Mouse (Mus musculus): Measurements from ENCODE around the gene Tmem63c. TPM values are rescaled to one million over a fixed set of nuclear protein-coding genes. Genes with fewer than 3 reads are reported as not detected.

The Tmem63c gene
- total and polyA plus RNA-seq, 3 experiments: 1.3 to 2.4 (median 1.8) TPM

DNA sequence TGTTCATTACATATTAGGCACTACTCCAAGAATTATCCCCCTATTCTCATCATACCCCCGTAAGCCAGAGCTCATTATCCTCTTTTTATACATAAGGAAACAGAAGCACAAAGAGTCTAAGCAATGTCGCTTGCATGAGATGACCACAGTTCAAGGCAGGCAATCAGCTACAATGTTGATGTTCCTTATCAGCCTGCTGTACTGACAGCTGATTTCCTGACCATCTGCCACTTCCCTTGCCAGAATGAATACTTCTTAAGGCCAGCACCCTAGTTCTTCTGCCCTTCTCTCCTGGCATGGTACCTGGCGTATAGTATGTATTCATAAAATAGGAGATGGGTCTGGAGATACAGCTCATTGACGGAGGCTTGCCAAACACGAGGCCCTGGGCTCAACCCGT, 111.1 kb downstream of the Tmem63c start:
- no peak for DNase-seq

DNA sequence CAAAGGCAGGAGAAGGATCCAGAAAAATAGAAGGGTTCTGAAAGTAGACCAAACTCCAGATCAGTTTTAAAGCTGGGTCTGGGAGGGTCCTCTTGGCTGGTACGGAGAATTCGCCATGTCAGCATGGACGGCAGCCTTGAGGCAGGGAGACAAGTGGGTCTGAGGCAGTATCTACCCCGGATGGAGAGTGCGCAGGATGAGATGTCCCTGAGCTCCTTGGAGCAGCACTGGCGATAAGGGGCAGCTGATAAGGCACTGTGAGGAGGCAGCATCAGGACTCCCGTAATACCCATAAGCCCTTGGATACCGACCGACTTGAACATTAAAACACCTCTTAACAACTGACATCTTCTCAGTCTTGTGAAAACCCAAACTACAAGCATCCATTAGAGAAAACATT, 111.6 kb downstream of the Tmem63c start:
- no peak for DNase-seq

DNA sequence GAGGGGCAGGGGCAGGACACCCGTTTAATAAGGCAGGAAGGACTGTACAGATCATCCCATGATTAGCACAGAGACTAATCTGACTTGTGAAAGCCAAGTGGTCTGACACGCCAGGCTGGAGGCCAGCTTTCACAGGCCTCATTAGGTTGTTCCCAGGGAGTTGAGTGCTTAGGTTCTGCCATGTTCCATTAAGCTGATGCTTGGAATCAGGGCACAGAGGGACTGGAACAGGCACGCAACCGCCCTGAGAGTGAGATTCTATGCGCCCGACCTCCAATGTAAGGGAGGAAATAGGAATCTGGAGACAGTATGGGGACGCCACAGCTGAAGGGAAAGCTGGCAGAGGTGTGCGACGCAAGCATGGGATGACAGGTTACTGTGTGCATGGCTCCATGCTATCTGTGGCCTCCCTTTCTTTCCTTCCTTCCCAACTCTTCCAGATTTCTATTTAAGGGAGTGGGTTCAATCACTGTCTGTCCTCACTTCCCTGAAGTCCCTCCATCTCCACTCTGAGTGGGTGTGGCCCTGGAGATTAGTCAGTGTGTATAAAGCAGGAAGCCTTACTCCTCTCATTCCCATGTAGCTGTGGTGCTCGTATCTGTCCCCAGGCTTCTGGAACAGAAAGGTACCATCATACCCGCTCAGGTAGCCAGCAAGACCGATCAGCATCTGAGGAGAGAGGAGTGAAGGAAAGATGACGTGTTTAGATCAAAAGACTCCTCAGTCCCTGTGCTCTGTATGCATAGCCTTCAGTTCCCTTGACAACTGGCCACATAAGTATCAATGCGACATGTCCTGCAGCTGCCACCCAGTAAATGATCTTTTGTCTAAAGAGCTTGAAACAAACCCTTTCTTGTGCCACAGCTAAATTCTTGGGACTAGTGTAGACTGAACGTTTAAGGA, 116.5 kb downstream of the Tmem63c start:
- no peak for DNase-seq

DNA sequence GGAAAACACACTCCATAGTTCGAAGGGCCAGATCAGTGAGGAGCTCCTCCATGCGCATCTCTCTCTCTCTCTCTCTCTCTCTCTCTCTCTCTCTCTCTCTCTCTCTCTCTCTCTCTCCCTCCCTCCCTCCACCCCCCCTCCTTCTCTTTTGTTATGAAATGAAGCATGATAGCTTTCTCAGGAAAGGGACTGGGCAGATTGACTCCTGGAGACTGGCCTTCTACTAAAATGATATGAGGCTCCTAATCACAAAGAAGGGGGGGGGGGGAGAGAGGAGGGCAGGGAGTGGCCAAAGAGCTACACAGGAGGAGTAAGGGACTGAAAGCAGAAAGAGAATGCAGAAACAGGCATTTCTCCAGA, 117.2 kb downstream of the Tmem63c start:
- no peak for DNase-seq

DNA sequence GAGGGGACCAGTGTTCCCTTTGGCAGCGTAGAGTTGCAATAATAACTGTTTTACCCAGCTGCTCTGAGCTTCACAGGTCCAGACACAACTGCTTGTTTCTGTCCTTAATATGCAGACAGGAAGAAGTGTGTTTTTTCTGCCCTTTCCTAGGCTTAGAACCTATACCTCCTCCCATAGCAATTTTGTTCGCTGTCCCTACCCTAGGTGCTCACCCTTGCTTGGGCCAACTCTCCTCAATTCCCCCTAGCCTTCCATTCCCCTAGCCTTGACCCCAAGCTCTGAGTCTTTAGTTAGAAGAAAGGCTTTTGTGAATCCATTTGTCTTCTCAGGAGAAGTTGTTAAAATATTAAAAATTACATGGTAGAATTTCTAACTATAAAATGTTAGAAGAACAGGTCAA, 117.6 kb downstream of the Tmem63c start:
- no peak for DNase-seq

Small RNA genes within 50 kb of the gene (microRNA-seq; reads per million reads assigned to microRNA genes)
- gene Gm25847: 0 reads per million in 2 experiments

Other genes starting within 250 kb of the Tmem63c start
- 10 to 100 TPM; 51.1 to 79.5 TPM for gene Irf2bpl, start 136.5 kb upstream of the Tmem63c start, total RNA-seq (2021)
- gene Irf2bpl, start 136.5 kb upstream of the Tmem63c start, polyA plus RNA-seq (2012; rRNA removed): 121 and 122 TPM in 2 replicates
- gene Cipc, start 74.3 kb upstream of the Tmem63c start, total RNA-seq (2021): 10 to 100 TPM; 17.9 to 29.3 TPM
- 38.5 and 39.8 TPM in 2 replicates for gene Cipc, start 74.3 kb upstream of the Tmem63c start, polyA plus RNA-seq (2012; rRNA removed)
- 1 to 10 TPM; 1.2 to 1.4 TPM for gene Zdhhc22, start 30.9 kb upstream of the Tmem63c start, total RNA-seq (2021)
- 3.1 and 5.2 TPM in 2 replicates for gene Zdhhc22, start 30.9 kb upstream of the Tmem63c start, polyA plus RNA-seq (2012; rRNA removed)
- gene Ngb, start 81.2 kb downstream of the Tmem63c start, total RNA-seq (2021): 1 to 10 TPM; 1.9 to 2.3 TPM
- gene Ngb, start 81.2 kb downstream of the Tmem63c start, polyA plus RNA-seq (2012; rRNA removed): 4.0 and 7.9 TPM in 2 replicates
- gene Gstz1, start 125.8 kb downstream of the Tmem63c start, total RNA-seq (2021): 100 to 1,000 TPM; 133 to 179 TPM
- 93.7 and 100 TPM in 2 replicates for gene Gstz1, start 125.8 kb downstream of the Tmem63c start, polyA plus RNA-seq (2012; rRNA removed)
- 10 to 100 TPM; 13.0 to 13.5 TPM for gene Pomt2, start 126.6 kb downstream of the Tmem63c start, total RNA-seq (2021)
- 12.7 and 13.6 TPM in 2 replicates for gene Pomt2, start 126.6 kb downstream of the Tmem63c start, polyA plus RNA-seq (2012; rRNA removed)
- gene Samd15, start 178.4 kb downstream of the Tmem63c start, total RNA-seq (2021): 1 to 10 TPM; 1.8 to 2.9 TPM
- gene Samd15, start 178.4 kb downstream of the Tmem63c start, polyA plus RNA-seq (2012; rRNA removed): 0.27 TPM in 1 of 2 replicates, not detected in the other
- gene Tmed8, start 179.1 kb downstream of the Tmem63c start, total RNA-seq (2021): 10 to 100 TPM; 25.7 to 28.6 TPM
- gene Tmed8, start 179.1 kb downstream of the Tmem63c start, polyA plus RNA-seq (2012; rRNA removed): 4.3 and 5.6 TPM in 2 replicates
- gene Noxred1, start 217.4 kb downstream of the Tmem63c start, total RNA-seq (2021): 1 to 10 TPM in 1 of 2 experiments, under 1 TPM in 1; 0.76 to 1.4 TPM
- gene Noxred1, start 217.4 kb downstream of the Tmem63c start, polyA plus RNA-seq (2012; rRNA removed): 0.22 TPM in 1 of 2 replicates, not detected in the other
- gene Vipas39, start 244.9 kb downstream of the Tmem63c start, total RNA-seq (2021): 10 to 100 TPM; 38.0 to 40.9 TPM
- 14.1 and 14.2 TPM in 2 replicates for gene Vipas39, start 244.9 kb downstream of the Tmem63c start, polyA plus RNA-seq (2012; rRNA removed)
- gene Ahsa1, start 245.1 kb downstream of the Tmem63c start, total RNA-seq (2021): 100 to 1,000 TPM; 160 to 227 TPM
- 33.4 and 41.8 TPM in 2 replicates for gene Ahsa1, start 245.1 kb downstream of the Tmem63c start, polyA plus RNA-seq (2012; rRNA removed)

Data from adrenal gland, adult 2 months (tissue).